Mouse (Mus musculus) heart, postnatal 25 days (tissue): Measurements from ENCODE around the gene Svs2. TPM values are rescaled to one million over a fixed set of nuclear protein-coding genes. Genes with fewer than 3 reads are reported as not detected.
"Not testable (repeated sequence)": the region's sequence is repeated elsewhere in the genome, so short reads cannot be mapped to it uniquely, and the experiment has no call there.

Experiments used
- DNase-seq: peaks from one replicate; pipeline ENCODE4 v3.0.0; 2022; ENCODE audit warnings: low spot score
- intact Hi-C: fragments of 180-260 bp; cut with DNase I; formaldehyde crosslinking; loops from one replicate; pipeline ENCODE4 v1.15.1; 2025
- total RNA-seq, 2 experiments: library from RNA; stranded (reverse); gene quantifications; 2 replicates each; pipeline ENCODE4 v1.2.3; 2021

The Svs2 gene
- not detected for total RNA-seq

DNA sequence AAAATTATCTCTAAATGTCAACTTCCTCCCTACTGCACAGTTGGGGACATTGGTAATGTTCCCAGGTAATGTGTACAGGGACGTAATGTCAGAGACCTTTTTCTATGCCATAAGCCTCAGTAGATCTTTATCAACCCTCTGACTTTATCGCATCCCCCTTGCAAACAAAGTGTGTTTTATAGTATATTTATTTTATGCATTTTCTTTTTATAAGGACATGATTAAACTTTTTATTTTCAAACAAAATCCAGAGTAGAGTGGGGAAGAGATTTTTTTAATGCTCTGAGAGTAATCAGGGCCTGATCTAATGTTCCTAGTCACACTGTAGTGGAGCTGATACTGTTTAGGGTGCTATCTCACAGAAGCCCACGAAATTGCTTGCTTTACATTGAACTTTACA, at the start of gene Svs2:
TSS of gene Svs2 (minus strand) at position 101 of the 400 bp plus-strand sequence.
- intact Hi-C loops, result no loop called here
- DNase-seq, result no peak

- intact Hi-C loops, result no loop called here
- no peak for DNase-seq
Measured at GRCm38 (mm10) chr2:164278359-164278758, 40.1 kb upstream of the Svs2 start, which contains the start of gene Svs4. Gene Svs4 (minus strand): TSS chr2:164278459.

DNA sequence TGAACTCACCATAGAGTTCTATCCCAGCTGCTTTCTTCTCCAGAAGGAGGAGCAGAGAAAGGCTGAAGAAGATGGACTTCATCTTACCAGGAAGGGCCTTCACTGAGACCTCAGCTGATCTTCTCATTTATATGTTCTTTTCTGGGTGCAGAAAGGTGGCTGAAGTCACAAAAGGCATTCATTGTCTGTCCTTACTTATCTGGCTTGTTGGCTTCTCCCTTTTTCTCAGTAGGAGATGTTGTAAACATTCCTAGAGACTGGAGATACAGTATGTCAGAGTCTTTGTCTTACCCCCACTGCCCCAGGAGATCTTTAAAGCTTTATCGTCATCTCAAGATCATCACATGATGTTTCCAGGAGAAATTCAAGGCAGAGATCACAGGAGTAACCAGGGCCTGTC, 18.3 kb upstream of the Svs2 start, which contains the start of gene Svs3b:
TSS of gene Svs3b (minus strand) at position 101 of the 400 bp plus-strand sequence.
- intact Hi-C loops, DNase-seq: not testable (repeated sequence)

GRCm38 (mm10) chr2:164232671-164233070, 5.6 kb downstream of the Svs2 start:
- DNase-seq, result no peak
- intact Hi-C loops, result no loop called here

- intact Hi-C loops, result no loop called here
Measured at GRCm38 (mm10) chr2:164228361-164229070, 9.8 kb downstream of the Svs2 start.

GRCm38 (mm10) chr2:164221522-164221921, 16.7 kb downstream of the Svs2 start, which contains the start of gene Wfdc15b:
Gene Wfdc15b (minus strand): TSS chr2:164221660.
- intact Hi-C loops, result no loop called here
- no peak for DNase-seq

More at GRCm38 (mm10) chr2:164228361-164229070, 9.8 kb downstream of the Svs2 start:
- DNase-seq, result no peak

DNA sequence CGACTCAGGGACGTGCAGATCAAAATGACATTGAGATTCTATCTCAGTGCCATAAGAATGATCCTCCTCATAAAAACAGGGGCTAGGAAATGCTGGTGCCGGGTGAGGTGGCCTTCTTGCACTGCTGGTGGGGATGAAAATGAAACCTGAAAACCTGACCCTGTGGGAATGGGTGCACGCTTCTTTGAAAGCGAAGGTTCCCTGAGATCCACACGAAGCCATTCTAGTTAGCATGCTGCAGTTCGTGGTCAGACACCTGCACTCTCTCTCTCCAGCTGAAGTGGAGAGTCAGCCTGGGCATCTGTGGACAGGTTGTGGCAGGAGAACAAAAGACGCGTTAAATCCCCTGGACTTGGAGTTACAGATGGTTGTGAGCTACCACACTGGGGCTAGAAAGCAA, 19.0 kb downstream of the Svs2 start:
- intact Hi-C loops, result no loop called here
- DNase-seq, result no peak

GRCm38 (mm10) chr2:164212711-164213110, 25.6 kb downstream of the Svs2 start:
- intact Hi-C loops, result no loop called here
- DNase-seq, result no peak

- no peak for DNase-seq
Measured at GRCm38 (mm10) chr2:164210892-164211291, 27.4 kb downstream of the Svs2 start.

DNA sequence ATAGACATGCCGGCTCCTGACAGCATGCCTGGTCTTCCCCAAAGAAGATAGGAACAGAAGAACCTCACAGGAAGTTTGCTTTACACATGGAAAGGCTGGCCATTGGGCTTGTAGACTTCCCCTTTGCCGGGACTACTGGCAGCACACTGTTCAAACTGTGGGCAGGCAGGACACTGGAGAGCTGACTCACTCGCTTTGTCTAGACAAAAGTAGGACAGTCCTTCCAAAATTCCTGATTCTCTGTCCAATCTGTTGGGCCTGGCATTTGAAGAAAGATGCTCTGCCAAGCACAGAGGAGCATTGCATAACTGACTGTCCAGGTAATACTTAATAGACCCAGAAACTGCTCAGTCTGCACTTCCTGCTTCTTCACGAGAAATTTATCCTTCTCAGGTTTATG, 31.6 kb downstream of the Svs2 start:
- no peak for DNase-seq
- intact Hi-C loops, result no loop called here

More at GRCm38 (mm10) chr2:164210892-164211291, 27.4 kb downstream of the Svs2 start:
- intact Hi-C loops, result no loop called here

DNA sequence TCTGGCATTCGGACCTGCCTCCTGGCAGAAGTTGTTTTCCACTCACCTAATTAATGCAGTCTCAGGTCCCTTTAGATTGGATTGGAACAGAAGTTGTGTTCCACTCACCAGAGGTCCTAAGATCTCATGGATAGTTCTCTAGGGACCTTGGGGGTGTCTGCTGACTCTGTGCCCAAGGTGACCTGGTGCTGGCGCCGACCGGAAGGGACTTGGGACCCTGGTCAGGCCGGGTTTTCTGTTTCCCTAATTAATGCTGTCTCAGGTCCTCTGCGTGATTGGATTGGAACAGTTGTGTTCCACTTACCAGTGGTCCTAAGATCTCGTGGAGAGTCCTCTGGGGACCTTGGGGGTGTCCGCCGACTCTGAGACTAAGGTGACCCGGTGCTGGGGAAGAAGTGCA, 32.3 kb downstream of the Svs2 start:
- intact Hi-C loops, result not testable (repeated sequence)

DNA sequence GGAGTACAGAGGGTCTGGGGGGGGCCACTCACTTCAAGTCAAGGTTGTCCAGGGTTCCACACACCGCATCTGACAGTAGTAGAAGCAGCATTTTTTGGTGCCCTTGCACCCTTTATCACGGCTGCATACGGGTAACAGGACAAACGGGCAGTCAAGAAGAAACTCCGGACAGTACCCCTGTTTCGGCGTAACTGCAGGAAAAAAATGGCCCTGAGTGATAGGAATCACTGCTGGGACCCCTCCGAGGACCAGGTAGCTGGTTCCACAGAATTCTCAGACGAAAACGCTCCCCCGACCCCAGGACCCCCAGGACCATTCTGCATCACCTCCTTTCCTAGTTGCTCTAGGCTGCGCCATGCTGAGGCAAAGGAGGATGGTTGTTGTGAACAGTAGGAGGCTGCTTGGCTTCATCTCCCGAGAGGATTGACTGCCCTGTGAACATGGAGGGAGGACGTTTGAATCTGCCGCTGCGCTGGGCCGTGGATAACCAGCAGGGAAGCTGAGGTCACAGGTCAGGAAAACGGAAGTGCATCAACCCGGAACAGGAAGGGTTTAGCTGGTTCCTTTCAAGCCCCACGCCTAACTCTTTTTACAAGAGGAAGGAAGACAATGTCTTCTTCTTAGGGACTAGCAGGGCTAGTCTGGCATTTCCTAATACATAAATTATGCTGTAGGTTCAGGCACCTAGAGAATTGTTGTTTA, 38.5 kb downstream of the Svs2 start, which contains the start of gene Wfdc15a:
TSS of gene Wfdc15a (minus strand) at position 505 of the 702 bp plus-strand sequence.
- no peak for DNase-seq
- intact Hi-C loops, result no loop called here

More for the DNA sequence above, 32.3 kb downstream of the Svs2 start:
- DNase-seq, result not testable (repeated sequence)

DNA sequence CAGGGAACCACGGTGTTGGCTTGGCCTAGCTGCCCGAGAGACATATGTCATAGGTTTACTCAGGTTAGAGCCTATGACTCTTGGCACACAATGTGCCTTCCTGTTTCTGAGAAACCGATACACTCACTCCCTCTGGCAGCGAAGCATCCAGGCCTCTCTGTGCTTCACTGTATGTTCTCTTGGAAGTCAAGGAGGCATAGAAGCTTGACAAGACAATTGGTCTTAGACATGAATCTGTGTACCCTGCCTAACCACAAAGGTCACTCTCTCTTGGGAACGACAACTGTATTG, 41.6 kb downstream of the Svs2 start:
- intact Hi-C loops, result no loop called here
- no peak for DNase-seq

DNA sequence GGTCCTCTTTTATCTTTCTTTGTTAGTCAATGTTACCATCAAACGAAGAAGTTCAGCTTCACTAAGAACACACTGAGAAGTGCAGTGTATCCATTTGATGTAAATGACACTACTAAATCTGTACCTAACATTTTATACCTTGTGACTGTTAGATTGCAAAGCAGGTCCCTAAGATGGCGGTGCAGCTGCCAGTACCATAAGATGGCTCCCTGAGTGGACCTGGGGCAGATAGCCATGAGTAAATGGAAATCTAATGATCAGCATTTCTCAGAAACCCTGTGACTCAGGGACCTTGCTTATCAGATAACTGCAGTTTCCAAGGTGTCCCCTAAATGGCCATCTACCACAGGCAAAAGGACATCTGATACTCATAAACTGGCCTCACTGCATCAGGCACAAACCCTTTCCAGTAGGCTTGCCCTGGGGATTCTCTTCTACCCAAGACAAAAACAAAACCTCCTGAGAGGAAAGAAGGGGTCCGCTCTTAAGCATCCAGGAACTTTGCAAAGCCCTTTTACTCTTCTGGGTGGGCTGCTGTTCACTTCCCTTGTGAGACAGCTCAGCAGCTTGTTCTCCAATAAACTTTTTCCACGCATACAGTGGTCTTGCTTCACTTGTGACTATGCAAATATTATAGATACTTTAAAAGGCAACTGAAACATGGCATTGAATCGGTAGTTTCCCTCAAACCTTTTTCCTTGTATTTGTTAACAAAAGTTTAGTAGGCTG, 42.1 kb downstream of the Svs2 start:
- no peak for DNase-seq
- intact Hi-C loops, result no loop called here

- intact Hi-C loops, result no loop called here
- no peak for DNase-seq
Measured at GRCm38 (mm10) chr2:164194959-164195630, 43.2 kb downstream of the Svs2 start.

- DNase-seq, result no peak
- intact Hi-C loops, result no loop called here
Measured at GRCm38 (mm10) chr2:164192279-164192678, 46.0 kb downstream of the Svs2 start.

DNA sequence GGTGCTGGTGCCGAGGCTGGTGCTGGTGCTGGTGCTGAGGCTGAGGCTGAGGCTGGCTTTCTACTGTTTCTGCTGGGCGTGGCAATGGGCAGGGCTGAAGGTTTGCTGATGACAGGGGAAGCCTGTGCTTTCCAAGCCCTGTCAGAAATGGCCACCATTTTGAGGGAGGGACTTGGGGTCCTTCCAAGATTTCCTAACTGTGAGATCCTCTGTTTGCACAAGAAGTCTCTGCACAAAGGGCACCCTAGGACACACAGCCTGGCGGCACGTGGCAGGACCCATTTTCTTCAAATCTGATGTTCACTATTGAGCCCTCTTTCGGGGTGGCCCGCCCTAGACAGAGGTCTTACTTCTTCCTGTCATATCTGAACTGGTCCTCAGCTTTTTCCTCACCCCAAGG, 47.7 kb downstream of the Svs2 start, which contains the start of gene Wfdc12:
TSS of gene Wfdc12 (minus strand) at position 33 of the 400 bp plus-strand sequence.
- DNase-seq, result no peak
- intact Hi-C loops, result no loop called here

DNA sequence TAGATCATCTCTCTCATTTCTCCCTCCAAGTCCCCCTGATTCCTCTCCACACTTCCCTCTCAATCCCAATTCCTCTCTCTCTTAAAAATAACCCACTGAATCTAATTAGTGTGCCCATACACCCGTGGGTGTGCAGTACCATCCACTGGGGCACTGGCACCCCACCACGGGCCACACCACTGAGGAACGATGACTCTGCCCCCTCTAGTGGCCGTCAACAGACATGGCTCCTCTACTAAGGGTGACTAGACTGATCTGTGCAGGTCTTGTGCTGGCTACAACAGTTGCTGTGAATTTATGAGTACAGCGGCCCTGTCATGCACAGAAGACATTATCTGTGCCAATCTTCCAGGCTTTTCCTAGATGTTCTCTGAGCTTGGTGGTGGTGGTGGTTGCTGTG, 49.5 kb downstream of the Svs2 start:
- intact Hi-C loops, result no loop called here
- DNase-seq, result no peak
